Mouse (Mus musculus) intestine, embryonic 15.5 days (tissue): Measurements from ENCODE around the gene Cdc20b. TPM values are rescaled to one million over a fixed set of nuclear protein-coding genes. Genes with fewer than 3 reads are reported as not detected.

Experiments used
- ATAC-seq: fragments of 200-750 bp; cut with Nextera tagmentation; 2 replicates; pipeline ENCODE4 v1.8.0; 2017; ENCODE audit warnings: moderate TSS enrichment, moderate library complexity
- H3K27ac ChIP-seq: fragments of 300-500 bp; sonication (generic); 2 replicates; pipeline ENCODE4 v1.5.1; 2015; ENCODE audit warnings: mild to moderate bottlenecking, inconsistent platforms
- H3K27me3 ChIP-seq: fragments of 300-500 bp; sonication (generic); replicated peaks from 2 replicates; pipeline ENCODE4 v1.6.1; 2015; ENCODE audit warnings: inconsistent platforms
- H3K36me3 ChIP-seq: fragments of 300-500 bp; sonication (generic); 2 replicates; pipeline ENCODE4 v1.6.1; 2015; ENCODE audit warnings: inconsistent platforms
- H3K4me1 ChIP-seq: fragments of 300-500 bp; sonication (generic); replicated peaks from 2 replicates; pipeline ENCODE4 v1.6.1; 2015; ENCODE audit warnings: inconsistent platforms
- H3K4me2 ChIP-seq: fragments of 300-500 bp; sonication (generic); replicated peaks from 2 replicates; pipeline ENCODE4 v1.6.1; 2015; ENCODE audit warnings: mild to moderate bottlenecking, inconsistent platforms
- H3K4me3 ChIP-seq: fragments of 300-500 bp; sonication (generic); replicated peaks from 2 replicates; pipeline ENCODE4 v1.5.1; 2015; ENCODE audit warnings: inconsistent platforms
- H3K9ac ChIP-seq: fragments of 300-500 bp; sonication (generic); 2 replicates; pipeline ENCODE4 v1.6.1; 2015; ENCODE audit warnings: inconsistent platforms
- H3K9me3 ChIP-seq: fragments of 300-500 bp; sonication (generic); 2 replicates; pipeline ENCODE4 v1.6.1; 2016; ENCODE audit warnings: inconsistent platforms
- WGBS: fragments of 180-500 bp; shearing (Covaris S2); methylation state at CpG from one replicate; pipeline ENCODE4 v1.1.7; 2015; 5-methylcytosine and 5-hydroxymethylcytosine counted together
- polyA plus RNA-seq: library from polyadenylated mRNA; unstranded; fragments of >200 nt; fragmentation: Nextera tagmentation; extraction: Ambion mirVana; gene quantifications from 2 replicates; pipeline ENCODE4 v1.2.1, GENCODE M21; 2015

Cdc20b gene
- not detected in 2 replicates for polyA plus RNA-seq

DNA sequence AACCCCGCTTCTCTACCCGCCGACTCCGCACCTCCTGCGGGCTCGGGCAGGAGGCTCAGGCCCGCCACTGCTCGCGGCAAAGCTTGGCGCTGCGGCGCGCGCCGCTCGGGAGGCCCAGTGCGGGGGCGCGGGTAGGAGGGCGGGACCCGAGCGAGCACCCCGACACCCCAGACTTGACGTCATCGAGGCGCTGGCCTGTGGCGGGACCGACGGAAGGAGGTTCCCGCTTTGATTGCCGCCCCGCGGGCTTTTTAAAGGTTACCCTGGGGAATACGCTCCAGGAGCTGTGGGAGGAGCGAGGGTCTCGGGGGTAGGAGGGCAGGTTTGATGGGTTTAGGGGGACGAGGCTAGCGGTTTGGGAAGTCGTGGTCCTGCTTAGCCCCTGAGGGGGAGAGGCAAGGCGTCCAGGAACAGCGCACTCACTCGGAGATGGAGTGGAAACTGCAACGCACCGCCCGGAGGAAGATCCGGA, at the start of gene Cdc20b:
Gene Cdc20b (plus strand): TSS at position 162 of the 472 bp plus-strand sequence.
- H3K4me1 ChIP-seq = peaks cover 16% of the 10 kb centered on the region
- H3K27ac ChIP-seq = no peak within 1 kb of the TSS
- peak within 1 kb of the TSS; percentile 54 for H3K4me3 ChIP-seq
- WGBS = under 1% methylated on average over 46 of the region's 46 CpGs
- peak within 1 kb of the TSS; percentile 96 for H3K4me2 ChIP-seq
- H3K9me3 ChIP-seq = no peaks in the 10 kb centered on the region
- peaks cover 28% of the 10 kb centered on the region for H3K27me3 ChIP-seq
- no peaks in the 10 kb centered on the region for H3K36me3 ChIP-seq
- peak; percentile 50 for ATAC-seq
- peak within 1 kb of the TSS; percentile 42 for H3K9ac ChIP-seq

DNA sequence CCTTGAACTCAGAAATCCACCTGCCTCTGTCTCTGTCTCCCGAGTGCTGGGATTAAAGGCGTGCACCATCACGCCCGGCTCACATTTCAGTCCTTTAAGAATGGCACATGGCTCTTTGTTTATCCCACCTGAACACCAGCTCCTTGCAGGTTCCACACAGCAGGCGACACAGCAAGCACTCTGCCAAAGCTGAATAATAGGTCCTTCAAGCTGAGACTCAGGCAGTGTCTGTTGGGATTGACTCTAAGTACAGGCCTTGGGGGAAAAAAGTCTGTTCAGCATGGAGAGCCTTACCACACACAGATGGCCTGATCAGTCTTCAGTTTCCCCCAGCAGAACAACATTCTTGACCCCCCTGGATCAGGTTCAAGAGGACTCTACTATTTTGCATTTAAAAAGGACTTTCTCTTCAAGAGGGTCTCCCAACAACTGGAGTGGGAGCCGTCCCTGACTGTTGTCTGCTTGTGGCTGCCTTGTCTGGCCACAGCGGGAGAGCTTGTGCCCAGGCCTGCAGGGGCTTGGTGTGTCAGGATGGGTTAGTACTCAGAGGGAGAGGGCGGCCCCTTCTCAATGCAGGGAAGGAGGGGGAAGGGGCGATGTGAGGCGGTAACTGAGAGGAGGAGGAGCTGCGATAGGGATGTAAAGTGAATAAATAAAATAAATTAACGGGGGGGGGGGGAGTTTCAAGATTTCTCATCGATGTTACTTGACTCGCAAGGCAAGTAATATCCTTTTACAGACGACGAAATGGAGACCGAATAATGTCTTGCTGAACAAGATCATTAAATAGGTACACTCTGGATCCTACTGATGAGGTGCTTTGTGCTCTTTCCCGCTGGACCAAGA, 49.1 kb upstream of the Cdc20b start:
- Histone ChIP-seq H3K9me3 (no peaks in the 10 kb centered on the region), H3K4me2 (0 out of 2 replicates have a peak overlapping the region, but pooled peaks have one; percentile 93), H3K36me3 (no peaks in the 10 kb centered on the region), H3K4me3 (no peak overlapping the region), H3K4me1 (peaks cover 26% of the 10 kb centered on the region), H3K27ac (no peak overlapping the region), H3K9ac (no peak overlapping the region), H3K27me3 (peaks cover 57% of the 10 kb centered on the region)
- ATAC-seq = no peak
- WGBS = 15% methylated on average over 18 of the region's 18 CpGs

DNA sequence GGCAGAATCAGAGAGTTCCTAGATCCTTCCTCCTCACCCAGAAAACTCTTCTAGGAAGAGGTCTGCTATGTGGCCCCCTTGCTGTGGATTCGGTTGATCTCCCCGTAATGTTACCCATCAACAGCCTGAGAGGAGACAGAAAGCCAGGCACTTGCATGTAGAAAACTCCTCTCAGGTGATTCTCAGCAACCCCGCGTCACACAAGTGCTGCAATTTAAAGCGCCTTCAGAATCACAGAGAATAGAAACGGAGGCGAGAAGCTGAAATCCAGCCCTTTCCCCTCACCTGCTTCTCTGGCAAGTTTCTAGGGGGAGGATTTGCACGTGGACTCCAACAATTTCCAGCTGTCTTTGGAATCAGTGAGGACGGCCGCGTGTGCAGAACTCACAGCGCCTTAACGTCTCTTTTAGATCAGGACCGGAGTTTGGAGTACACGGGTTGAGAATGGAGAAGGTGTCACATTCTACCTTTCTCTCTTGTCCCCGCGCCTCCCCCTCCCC, 48.4 kb upstream of the Cdc20b start:
- H3K4me2 ChIP-seq = peak overlapping the region; percentile 93

DNA sequence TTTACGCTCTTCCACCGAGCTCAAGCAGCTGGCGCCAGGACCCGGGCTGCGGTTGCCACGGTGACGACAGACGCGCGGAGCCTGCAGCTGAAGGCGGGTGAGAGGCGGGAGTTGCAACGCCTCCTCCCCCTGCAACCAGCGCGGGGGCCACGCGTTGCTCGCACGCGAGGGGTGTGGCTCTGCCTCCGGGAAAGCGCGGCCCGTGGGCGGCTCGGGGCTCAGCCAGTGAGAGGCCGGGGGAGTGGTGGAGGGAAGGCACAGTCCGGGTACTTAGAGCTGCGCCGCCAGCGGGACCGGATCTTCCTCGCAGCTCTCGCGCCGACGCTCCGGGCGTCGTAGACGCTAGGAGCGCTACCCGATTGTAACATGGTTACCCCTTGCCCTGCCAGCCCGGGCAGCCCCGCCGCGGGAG, 47.4 kb upstream of the Cdc20b start, which contains the start of gene Ccno:
Gene Ccno (plus strand): TSS at position 271 of the 412 bp plus-strand sequence.
- H3K9ac ChIP-seq = peak within 1 kb of the TSS; percentile 49
- H3K4me1 ChIP-seq = peaks cover 26% of the 10 kb centered on the region
- peaks cover 69% of the 10 kb centered on the region for H3K27me3 ChIP-seq
- peak; percentile 98 for ATAC-seq
- WGBS = under 1% methylated on average over 47 of the region's 47 CpGs
- peak within 1 kb of the TSS; percentile 49 for H3K4me3 ChIP-seq
- H3K9me3 ChIP-seq = no peaks in the 10 kb centered on the region
- H3K36me3 ChIP-seq = no peaks in the 10 kb centered on the region
- H3K27ac ChIP-seq = no peak within 1 kb of the TSS
- peak within 1 kb of the TSS; percentile 93 for H3K4me2 ChIP-seq

More for the DNA sequence above, 48.4 kb upstream of the Cdc20b start:
- H3K4me3 ChIP-seq = no peak overlapping the region
- peaks cover 26% of the 10 kb centered on the region for H3K4me1 ChIP-seq
- H3K9ac ChIP-seq = no peak overlapping the region
- peaks cover 64% of the 10 kb centered on the region for H3K27me3 ChIP-seq
- ATAC-seq = no peak
- no peaks in the 10 kb centered on the region for H3K9me3 ChIP-seq
- WGBS = under 1% methylated on average over 17 of the region's 17 CpGs
- H3K36me3 ChIP-seq = no peaks in the 10 kb centered on the region
- H3K27ac ChIP-seq = no peak overlapping the region

DNA sequence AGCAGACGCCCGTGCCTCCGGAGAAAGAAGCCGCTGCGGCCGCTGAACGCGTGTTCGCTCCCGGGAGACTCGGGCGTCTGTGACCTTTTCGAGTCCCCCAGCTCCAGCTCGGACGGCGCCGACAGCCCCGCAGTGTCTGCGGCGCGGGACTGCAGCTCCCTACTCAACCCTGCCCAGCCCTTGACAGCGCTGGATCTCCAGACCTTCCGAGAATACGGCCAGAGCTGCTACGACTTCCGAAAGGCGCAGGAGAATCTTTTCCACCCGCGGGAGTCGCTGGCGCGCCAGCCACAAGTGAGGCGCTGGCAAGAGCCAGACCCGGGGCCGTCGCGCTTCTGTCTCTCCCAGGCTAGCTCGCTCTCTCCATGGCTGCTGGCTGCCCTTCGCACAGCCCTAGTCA, 46.9 kb upstream of the Cdc20b start:
- Histone ChIP-seq H3K36me3 (no peaks in the 10 kb centered on the region), H3K4me3 (peak overlapping the region; percentile 49), H3K9ac (peak overlapping the region; percentile 49), H3K27me3 (peaks cover 71% of the 10 kb centered on the region), H3K4me2 (peak overlapping the region; percentile 93), H3K27ac (no peak overlapping the region), H3K4me1 (peaks cover 26% of the 10 kb centered on the region), H3K9me3 (no peaks in the 10 kb centered on the region)
- under 1% methylated on average over 39 of the region's 39 CpGs for WGBS
- peak; percentile 46 for ATAC-seq

DNA sequence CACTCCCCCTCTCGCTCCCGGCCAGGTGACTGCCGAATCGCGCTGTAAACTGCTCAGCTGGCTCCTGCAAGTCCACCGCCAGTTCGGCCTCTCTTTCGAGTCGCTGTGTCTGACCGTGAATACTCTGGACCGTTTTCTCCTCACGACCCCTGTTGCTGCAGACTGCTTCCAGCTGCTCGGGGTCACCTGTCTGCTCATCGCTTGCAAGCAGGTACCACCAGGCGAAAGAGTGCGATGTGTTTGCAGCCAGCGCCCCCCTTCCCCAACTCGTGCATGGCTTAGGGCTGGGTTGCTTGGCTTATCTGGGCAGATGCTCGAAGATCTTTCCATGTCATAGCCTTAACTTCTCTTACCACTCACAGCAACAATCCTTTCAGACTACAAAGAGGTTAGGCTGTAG, 46.0 kb upstream of the Cdc20b start:
- no peaks in the 10 kb centered on the region for H3K9me3 ChIP-seq
- peaks cover 34% of the 10 kb centered on the region for H3K4me1 ChIP-seq
- 1% methylated on average over 19 of the region's 19 CpGs for WGBS
- no peaks in the 10 kb centered on the region for H3K36me3 ChIP-seq
- ATAC-seq = no peak
- peak overlapping the region; percentile 49 for H3K4me3 ChIP-seq
- peaks cover 80% of the 10 kb centered on the region for H3K27me3 ChIP-seq
- H3K4me2 ChIP-seq = peak overlapping the region; percentile 93
- H3K27ac ChIP-seq = no peak overlapping the region
- no peak overlapping the region for H3K9ac ChIP-seq

DNA sequence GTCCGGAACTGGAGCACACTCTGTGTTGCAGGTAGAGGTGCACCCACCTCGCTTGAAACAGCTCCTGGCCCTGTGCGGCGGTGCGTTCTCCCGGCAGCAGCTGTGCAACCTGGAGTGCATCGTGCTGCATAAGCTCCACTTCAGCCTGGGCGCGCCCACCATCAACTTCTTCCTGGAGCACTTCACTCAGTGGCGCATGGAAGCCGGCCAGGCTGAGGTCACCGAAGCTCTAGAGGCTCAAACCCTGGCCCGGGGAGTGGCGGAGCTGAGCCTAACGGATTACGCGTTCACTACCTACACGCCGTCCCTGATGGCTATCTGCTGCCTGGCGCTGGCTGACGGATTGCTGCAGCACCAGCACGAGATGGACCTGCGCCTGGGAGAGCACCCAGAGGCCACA, 45.4 kb upstream of the Cdc20b start:
- WGBS = under 1% methylated on average over 23 of the region's 23 CpGs

DNA sequence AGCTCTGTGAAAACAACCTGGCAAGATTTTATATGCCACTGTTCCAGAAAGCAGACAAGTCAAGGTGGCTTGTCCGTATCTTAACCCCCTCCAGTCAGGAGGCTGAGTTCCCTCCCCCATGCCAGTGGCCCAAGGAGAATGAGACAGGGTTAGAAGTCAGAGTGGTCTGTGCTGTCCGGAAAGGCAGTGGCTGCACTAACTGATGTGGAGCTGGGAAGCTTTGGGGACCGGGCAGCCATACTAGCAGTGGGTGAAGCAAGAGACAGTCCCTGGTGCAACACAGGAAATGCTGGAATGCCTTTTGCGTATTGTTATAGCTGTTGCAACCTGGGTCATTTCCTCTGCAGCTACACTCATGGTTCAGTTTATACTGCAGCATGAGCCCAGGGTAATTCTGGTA, 44.6 kb upstream of the Cdc20b start:
- no peaks in the 10 kb centered on the region for H3K9me3 ChIP-seq
- ATAC-seq = no peak
- no peak overlapping the region for H3K4me2 ChIP-seq
- H3K4me1 ChIP-seq = peaks cover 37% of the 10 kb centered on the region
- WGBS = 18% methylated on average over 4 of the region's 4 CpGs
- no peak overlapping the region for H3K4me3 ChIP-seq
- H3K27me3 ChIP-seq = peaks cover 87% of the 10 kb centered on the region
- no peak overlapping the region for H3K27ac ChIP-seq
- no peaks in the 10 kb centered on the region for H3K36me3 ChIP-seq
- H3K9ac ChIP-seq = no peak overlapping the region

More for the DNA sequence above, 45.4 kb upstream of the Cdc20b start:
- Histone ChIP-seq H3K9ac (no peak overlapping the region), H3K27me3 (peaks cover 81% of the 10 kb centered on the region), H3K9me3 (no peaks in the 10 kb centered on the region), H3K36me3 (no peaks in the 10 kb centered on the region), H3K27ac (no peak overlapping the region), H3K4me2 (peak overlapping the region; percentile 93), H3K4me1 (peaks cover 37% of the 10 kb centered on the region), H3K4me3 (peak overlapping the region; percentile 10)
- ATAC-seq = no peak

DNA sequence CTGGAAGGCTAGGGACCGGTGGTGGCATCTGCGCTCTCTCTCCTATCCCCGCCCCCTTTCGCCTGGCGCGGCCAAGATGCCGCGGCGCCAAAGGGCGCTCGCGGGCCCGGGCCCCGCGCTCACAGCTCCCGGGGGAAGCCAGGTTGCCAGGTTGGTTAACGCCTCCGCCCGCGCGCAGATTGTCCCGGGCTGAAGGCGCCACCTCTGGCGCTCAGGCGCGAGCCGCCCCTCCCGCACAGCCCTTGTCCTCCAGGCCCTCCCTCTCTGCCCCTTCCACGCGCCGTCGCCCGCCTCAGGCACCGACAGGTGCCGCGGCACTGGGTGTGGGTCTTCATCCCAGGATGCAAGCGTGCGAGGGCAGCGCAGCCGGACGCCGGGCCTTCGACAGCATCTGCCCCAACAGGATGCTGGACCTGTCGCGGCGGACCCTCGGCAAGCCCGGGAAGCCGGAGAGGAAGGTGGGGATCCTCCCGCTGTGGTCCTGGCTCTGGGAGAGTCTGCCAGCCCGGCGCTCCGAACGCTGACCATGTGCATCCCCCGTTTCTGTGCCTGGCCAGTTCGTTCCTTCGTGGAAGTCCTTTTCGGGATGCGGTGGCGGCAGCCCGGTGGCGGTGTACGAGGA, 41.3 kb upstream of the Cdc20b start, which contains the start of gene Mcidas:
Gene Mcidas (plus strand): TSS at position 315 of the 622 bp plus-strand sequence.
- peak within 1 kb of the TSS; percentile 32 for H3K9ac ChIP-seq

DNA sequence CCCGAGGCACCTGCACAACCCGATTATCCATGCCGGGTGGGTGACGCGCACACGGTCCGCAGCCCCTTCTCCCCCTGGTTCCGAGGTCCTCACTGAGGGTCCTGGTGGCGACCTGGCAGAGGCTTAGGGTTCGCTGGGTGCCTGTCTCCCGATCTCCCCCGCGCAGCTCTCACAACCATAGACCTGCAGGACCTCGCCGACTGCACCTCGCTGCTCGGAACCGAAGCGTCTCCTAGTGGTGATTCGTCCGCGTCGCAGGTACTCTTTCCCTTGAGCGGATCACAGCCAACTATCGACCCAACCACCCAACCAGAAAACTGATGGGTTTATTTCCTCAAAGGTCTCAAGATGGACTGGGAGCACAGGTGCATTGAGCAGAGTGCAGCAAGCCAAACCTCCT, 40.7 kb upstream of the Cdc20b start:
- Histone ChIP-seq H3K9me3 (no peaks in the 10 kb centered on the region), H3K36me3 (no peaks in the 10 kb centered on the region), H3K27ac (no peak overlapping the region), H3K4me3 (peak overlapping the region; percentile 41), H3K4me1 (peaks cover 27% of the 10 kb centered on the region), H3K4me2 (peak overlapping the region; percentile 93), H3K27me3 (peaks cover 87% of the 10 kb centered on the region), H3K9ac (peak overlapping the region; percentile 32; the same call in 1 of the 2 replicates)
- ATAC-seq = peak; percentile 62
- WGBS = 1% methylated on average over 25 of the region's 25 CpGs

More for the DNA sequence above, 41.3 kb upstream of the Cdc20b start, which contains the start of gene Mcidas:
- no peak within 1 kb of the TSS for H3K27ac ChIP-seq
- peak within 1 kb of the TSS; percentile 93 for H3K4me2 ChIP-seq
- ATAC-seq = peak; percentile 42
- H3K9me3 ChIP-seq = no peaks in the 10 kb centered on the region
- H3K4me3 ChIP-seq = peak within 1 kb of the TSS; percentile 41
- H3K4me1 ChIP-seq = peaks cover 28% of the 10 kb centered on the region
- no peaks in the 10 kb centered on the region for H3K36me3 ChIP-seq
- under 1% methylated on average over 63 of the region's 63 CpGs for WGBS
- peaks cover 88% of the 10 kb centered on the region for H3K27me3 ChIP-seq

DNA sequence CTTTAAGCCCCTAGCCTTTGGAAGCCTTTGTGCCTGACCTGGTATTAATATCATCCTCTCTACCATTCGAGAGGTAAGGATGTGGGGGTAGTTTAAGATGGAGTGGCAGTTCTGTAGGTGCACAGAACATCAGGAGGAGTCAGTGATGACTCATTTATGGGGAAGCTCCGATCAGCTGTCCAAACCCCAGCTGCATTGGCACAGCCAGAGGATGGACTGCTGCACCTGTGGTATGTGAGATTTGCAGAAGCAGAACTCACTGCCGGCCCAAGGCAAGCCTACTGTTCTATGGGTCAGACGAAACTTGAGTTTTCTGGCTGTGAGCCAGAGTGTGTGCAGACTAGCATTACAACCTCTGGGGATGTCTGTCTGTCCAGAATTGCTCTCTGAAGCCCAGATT, 38.5 kb upstream of the Cdc20b start:
- Histone ChIP-seq H3K36me3 (no peaks in the 10 kb centered on the region), H3K4me3 (no peak overlapping the region), H3K9me3 (no peaks in the 10 kb centered on the region), H3K27me3 (peaks cover 65% of the 10 kb centered on the region), H3K4me2 (no peak overlapping the region), H3K9ac (no peak overlapping the region), H3K27ac (no peak overlapping the region), H3K4me1 (peaks cover 21% of the 10 kb centered on the region)
- no peak for ATAC-seq
- 59% methylated on average over 4 of the region's 4 CpGs for WGBS

DNA sequence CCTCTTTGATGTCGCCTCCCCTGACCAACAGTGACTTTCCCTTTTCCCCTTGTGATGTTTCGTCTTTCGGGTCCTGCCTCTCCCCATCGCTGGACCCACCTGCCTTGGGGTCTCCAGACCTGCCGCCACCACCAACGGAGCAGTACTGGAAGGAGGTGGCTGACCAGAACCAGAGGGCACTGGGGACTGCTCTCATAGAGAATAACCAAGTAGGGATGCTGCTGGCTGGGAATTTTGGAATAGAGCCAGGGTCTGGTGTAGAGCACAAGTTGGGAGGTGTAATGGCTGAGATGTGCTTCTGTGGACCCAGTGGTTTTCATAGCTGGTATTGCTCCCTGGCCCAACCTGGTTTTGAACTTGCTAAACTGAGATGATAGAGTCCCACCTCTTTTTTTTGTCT, 37.5 kb upstream of the Cdc20b start:
- no peak overlapping the region for H3K4me3 ChIP-seq
- no peaks in the 10 kb centered on the region for H3K36me3 ChIP-seq
- 59% methylated on average over 6 of the region's 6 CpGs for WGBS
- H3K4me1 ChIP-seq = peaks cover 21% of the 10 kb centered on the region
- no peak overlapping the region for H3K9ac ChIP-seq
- ATAC-seq = no peak
- peaks cover 61% of the 10 kb centered on the region for H3K27me3 ChIP-seq
- no peak overlapping the region for H3K27ac ChIP-seq
- H3K4me2 ChIP-seq = no peak overlapping the region
- H3K9me3 ChIP-seq = no peaks in the 10 kb centered on the region
